Mouse (Mus musculus) liver, postnatal 0 days (tissue): ENCODE data around the gene Ggn.

Experiments used
- CTCF ChIP-seq: sonication (generic); IDR thresholded peaks from 2 replicates; pipeline ENCODE4 v1.5.1; 2016; ENCODE audit warnings: antibody characterized with exemption, low read depth
- EP300 ChIP-seq: IDR thresholded peaks from 2 replicates; pipeline ENCODE4 v1.6.1; 2016; ENCODE audit warnings: antibody characterized with exemption, low read depth, mild to moderate bottlenecking

GRCm38 (mm10) chr7:29170066-29170754 is at the start of gene Ggn, which contains the start of gene Spred3:
- TF ChIP-seq EP300 (no peak), CTCF (no peak)
